Mouse (Mus musculus): ENCODE results near the gene Cpvl. TPM values are rescaled to one million over a fixed set of nuclear protein-coding genes. Genes with fewer than 3 reads are reported as not detected.

Cpvl gene
- polyA plus RNA-seq, 2 experiments: 0.20 to 0.21 TPM

GRCm38 (mm10) chr6:53958321-53958720 lies 20.1 kb downstream of the Cpvl start:
- Histone ChIP-seq H3K4me1 (ENCODE audit: control insufficient read depth, insufficient read depth, low read length) (peaks cover 6% of the 10 kb centered on the region; the same call in 1 of the 2 replicates), H3K4me3 (replicated peaks; ENCODE audit: low read length) (no peak overlapping the region), H3K9ac (ENCODE audit: low read depth, low read length, severe bottlenecking) (no peak overlapping the region), H3K27ac (replicated peaks; ENCODE audit: low read depth, low read length) (no peak overlapping the region), H3K4me2 (replicated peaks; ENCODE audit: low read depth, low read length, severe bottlenecking) (peak overlapping the region; percentile 29), H3K9me3 (ENCODE audit: control insufficient read depth, low read length) (no peaks in the 10 kb centered on the region), H3K36me3 (ENCODE audit: control insufficient read depth, insufficient read depth, low read length) (no peaks in the 10 kb centered on the region), H3K27me3 (ENCODE audit: control insufficient read depth, insufficient read depth, low read length) (no peaks in the 10 kb centered on the region)
- 12% methylated on average over 7 of the region's 7 CpGs for WGBS
- DNase-seq (ENCODE audit: low spot score) (peak; percentile 86), ATAC-seq (ENCODE audit: low FRiP score, low read depth) (peak; percentile 39)
- no peak for TF ChIP-seq POLR2A (IDR thresholded peaks at IDR 0.05; ENCODE audit: borderline replicate concordance, extremely low read depth, insufficient read depth, insufficient read length)

- WGBS: 55% methylated on average over 4 of the region's 4 CpGs
- Histone ChIP-seq H3K9me3 (ENCODE audit: control insufficient read depth, low read length) (no peaks in the 10 kb centered on the region), H3K4me1 (ENCODE audit: control insufficient read depth, insufficient read depth, low read length) (peaks cover 8% of the 10 kb centered on the region), H3K27me3 (ENCODE audit: control insufficient read depth, insufficient read depth, low read length) (no peaks in the 10 kb centered on the region), H3K27ac (replicated peaks; ENCODE audit: low read depth, low read length) (no peak overlapping the region), H3K9ac (ENCODE audit: low read depth, low read length, severe bottlenecking) (no peak overlapping the region), H3K4me3 (replicated peaks; ENCODE audit: low read length) (no peak overlapping the region), H3K36me3 (ENCODE audit: control insufficient read depth, insufficient read depth, low read length) (no peaks in the 10 kb centered on the region), H3K4me2 (replicated peaks; ENCODE audit: low read depth, low read length, severe bottlenecking) (no peak overlapping the region)
- DNase-seq (ENCODE audit: low spot score) (no peak), ATAC-seq (ENCODE audit: low FRiP score, low read depth) (no peak)
- no peak for TF ChIP-seq POLR2A (IDR thresholded peaks at IDR 0.05; ENCODE audit: borderline replicate concordance, extremely low read depth, insufficient read depth, insufficient read length)
Observed at GRCm38 (mm10) chr6:53956513-53956912, 22.0 kb downstream of the Cpvl start.

- Histone ChIP-seq H3K27me3 (ENCODE audit: control insufficient read depth, insufficient read depth, low read length) (no peaks in the 10 kb centered on the region), H3K27ac (replicated peaks; ENCODE audit: low read depth, low read length) (no peak overlapping the region), H3K4me3 (replicated peaks; ENCODE audit: low read length) (no peak overlapping the region), H3K9me3 (ENCODE audit: control insufficient read depth, low read length) (no peaks in the 10 kb centered on the region), H3K9ac (ENCODE audit: low read depth, low read length, severe bottlenecking) (no peak overlapping the region), H3K4me1 (ENCODE audit: control insufficient read depth, insufficient read depth, low read length) (peaks cover 14% of the 10 kb centered on the region), H3K36me3 (ENCODE audit: control insufficient read depth, insufficient read depth, low read length) (no peaks in the 10 kb centered on the region), H3K4me2 (replicated peaks; ENCODE audit: low read depth, low read length, severe bottlenecking) (no peak overlapping the region)
- ATAC-seq (ENCODE audit: low FRiP score, low read depth) (no peak), DNase-seq (ENCODE audit: low spot score) (no peak)
- WGBS: 91% methylated on average over 2 of the region's 2 CpGs
- TF ChIP-seq POLR2A (IDR thresholded peaks at IDR 0.05; ENCODE audit: borderline replicate concordance, extremely low read depth, insufficient read depth, insufficient read length): no peak
Observed at GRCm38 (mm10) chr6:53955846-53956245, 22.6 kb downstream of the Cpvl start.

GRCm38 (mm10) chr6:53955271-53955670 lies 23.2 kb downstream of the Cpvl start:
- ATAC-seq (ENCODE audit: low FRiP score, low read depth) (no peak), DNase-seq (ENCODE audit: low spot score) (no peak)
- no peak for TF ChIP-seq POLR2A (IDR thresholded peaks at IDR 0.05; ENCODE audit: borderline replicate concordance, extremely low read depth, insufficient read depth, insufficient read length)
- Histone ChIP-seq H3K27ac (replicated peaks; ENCODE audit: low read depth, low read length) (no peak overlapping the region), H3K36me3 (ENCODE audit: control insufficient read depth, insufficient read depth, low read length) (no peaks in the 10 kb centered on the region), H3K4me1 (ENCODE audit: control insufficient read depth, insufficient read depth, low read length) (peaks cover 20% of the 10 kb centered on the region), H3K4me2 (replicated peaks; ENCODE audit: low read depth, low read length, severe bottlenecking) (no peak overlapping the region), H3K4me3 (replicated peaks; ENCODE audit: low read length) (no peak overlapping the region), H3K9ac (ENCODE audit: low read depth, low read length, severe bottlenecking) (no peak overlapping the region), H3K9me3 (ENCODE audit: control insufficient read depth, low read length) (no peaks in the 10 kb centered on the region), H3K27me3 (ENCODE audit: control insufficient read depth, insufficient read depth, low read length) (no peaks in the 10 kb centered on the region)
- 65% methylated on average over 6 of the region's 6 CpGs for WGBS

- H3K4me2 ChIP-seq (replicated peaks; ENCODE audit: low read depth, low read length, severe bottlenecking): no peak overlapping the region
- no peak overlapping the region for H3K27ac ChIP-seq (replicated peaks; ENCODE audit: low read depth, low read length)
- H3K4me1 ChIP-seq (ENCODE audit: control insufficient read depth, insufficient read depth, low read length): peaks cover 32% of the 10 kb centered on the region
- H3K9ac ChIP-seq (ENCODE audit: low read depth, low read length, severe bottlenecking): no peak overlapping the region
- TF ChIP-seq POLR2A (IDR thresholded peaks at IDR 0.05; ENCODE audit: borderline replicate concordance, extremely low read depth, insufficient read depth, insufficient read length): no peak
- H3K27me3 ChIP-seq (ENCODE audit: control insufficient read depth, insufficient read depth, low read length): no peaks in the 10 kb centered on the region
- no peaks in the 10 kb centered on the region for H3K9me3 ChIP-seq (ENCODE audit: control insufficient read depth, low read length)
- peak; percentile 62 for ATAC-seq (ENCODE audit: low FRiP score, low read depth)
- 24% methylated on average over 5 of the region's 5 CpGs for WGBS
- H3K4me3 ChIP-seq (replicated peaks; ENCODE audit: low read length): no peak overlapping the region
- no peaks in the 10 kb centered on the region for H3K36me3 ChIP-seq (ENCODE audit: control insufficient read depth, insufficient read depth, low read length)
- DNase-seq (ENCODE audit: low spot score): peak; percentile 84
Observed at GRCm38 (mm10) chr6:53954106-53954505, 24.4 kb downstream of the Cpvl start.

- no peak for TF ChIP-seq POLR2A (IDR thresholded peaks at IDR 0.05; ENCODE audit: borderline replicate concordance, extremely low read depth, insufficient read depth, insufficient read length)
- no peak for DNase-seq (ENCODE audit: low spot score)
- Histone ChIP-seq H3K27ac (replicated peaks; ENCODE audit: low read depth, low read length) (no peak overlapping the region), H3K4me1 (ENCODE audit: control insufficient read depth, insufficient read depth, low read length) (peaks cover 39% of the 10 kb centered on the region), H3K27me3 (ENCODE audit: control insufficient read depth, insufficient read depth, low read length) (no peaks in the 10 kb centered on the region), H3K4me2 (replicated peaks; ENCODE audit: low read depth, low read length, severe bottlenecking) (no peak overlapping the region), H3K4me3 (replicated peaks; ENCODE audit: low read length) (no peak overlapping the region), H3K9ac (ENCODE audit: low read depth, low read length, severe bottlenecking) (no peak overlapping the region), H3K9me3 (ENCODE audit: control insufficient read depth, low read length) (no peaks in the 10 kb centered on the region), H3K36me3 (ENCODE audit: control insufficient read depth, insufficient read depth, low read length) (no peaks in the 10 kb centered on the region)
- 93% methylated on average over 6 of the region's 6 CpGs for WGBS
- ATAC-seq (ENCODE audit: low FRiP score, low read depth): no peak
Observed at GRCm38 (mm10) chr6:53953348-53953747, 25.1 kb downstream of the Cpvl start.
